Mouse (Mus musculus) forebrain, embryonic 13.5 days (tissue): ENCODE data around the gene Tmem235. TPM values are rescaled to one million over a fixed set of nuclear protein-coding genes. Genes with fewer than 3 reads are reported as not detected.
A peak's percentile ranks its signal among the peaks of the same experiment; 100 is the strongest.

Experiments used
- ATAC-seq: fragments of 200-750 bp; cut with Nextera tagmentation; 2 replicates; pipeline ENCODE4 v1.8.0; 2017
- H3K27ac ChIP-seq: fragments of 300-500 bp; sonication (generic); 2 replicates; pipeline ENCODE4 v1.5.1; 2015; ENCODE audit warnings: inconsistent platforms, mild to moderate bottlenecking, moderate library complexity
- H3K27me3 ChIP-seq: fragments of 300-500 bp; sonication (generic); 2 replicates; pipeline ENCODE4 v1.6.1; 2015; ENCODE audit warnings: mild to moderate bottlenecking, inconsistent platforms
- H3K36me3 ChIP-seq: fragments of 300-500 bp; sonication (generic); 2 replicates; pipeline ENCODE4 v1.6.1; 2015; ENCODE audit warnings: mild to moderate bottlenecking, inconsistent platforms; ENCODE audit not compliant: poor library complexity, severe bottlenecking
- H3K4me1 ChIP-seq: fragments of 300-500 bp; sonication (generic); 2 replicates; pipeline ENCODE4 v1.6.1; 2015; ENCODE audit warnings: inconsistent platforms
- H3K4me2 ChIP-seq: fragments of 300-500 bp; sonication (generic); 2 replicates; pipeline ENCODE4 v1.6.1; 2015; ENCODE audit warnings: inconsistent platforms, mild to moderate bottlenecking, moderate library complexity
- H3K4me3 ChIP-seq: fragments of 300-500 bp; sonication (generic); 2 replicates; pipeline ENCODE4 v1.5.1; 2015; ENCODE audit warnings: mild to moderate bottlenecking, inconsistent platforms
- H3K9ac ChIP-seq: fragments of 300-500 bp; sonication (generic); 2 replicates; pipeline ENCODE4 v1.6.1; 2015; ENCODE audit warnings: mild to moderate bottlenecking, inconsistent platforms
- H3K9me3 ChIP-seq: fragments of 300-500 bp; sonication (generic); replicated peaks from 2 replicates; pipeline ENCODE4 v1.6.1; 2016; ENCODE audit warnings: inconsistent platforms
- WGBS: fragments of 180-500 bp; shearing (Covaris S2); methylation state at CpG from one replicate; pipeline ENCODE4 v1.1.7; 2015; 5-methylcytosine and 5-hydroxymethylcytosine counted together
- polyA plus RNA-seq: library from polyadenylated mRNA; unstranded; fragments of >200 nt; fragmentation: Nextera tagmentation; extraction: Ambion mirVana; gene quantifications from 2 replicates; pipeline ENCODE4 v1.2.1, GENCODE M21; 2015

Tmem235 gene
- polyA plus RNA-seq, 1 experiment from 2014 or later = not detected

- peak within 1 kb of the TSS; percentile 98 for H3K4me2 ChIP-seq
- ATAC-seq = peak; percentile 72
- peak within 1 kb of the TSS; percentile 83 for H3K9ac ChIP-seq
- 1% methylated on average over 51 of the region's 51 CpGs for WGBS
- no peaks in the 10 kb centered on the region for H3K9me3 ChIP-seq
- no peaks in the 10 kb centered on the region for H3K36me3 ChIP-seq
- H3K4me3 ChIP-seq = peak within 1 kb of the TSS; percentile 80
- peaks cover 26% of the 10 kb centered on the region for H3K4me1 ChIP-seq
- H3K27ac ChIP-seq = no peak within 1 kb of the TSS
- H3K27me3 ChIP-seq = peaks cover 19% of the 10 kb centered on the region; the same call in 1 of the 2 replicates
These were observed 12.5 kb downstream of the Tmem235 start, which contains the start of gene Tha1 for GRCm38 (mm10) chr11:117872861-117873608. Gene Tha1, minus strand, starts transcription at chr11:117873481.

- H3K4me1 ChIP-seq = peaks cover 37% of the 10 kb centered on the region
- H3K27ac ChIP-seq = no peak overlapping the region
- no peak overlapping the region for H3K4me2 ChIP-seq
- 62% methylated on average over 4 of the region's 4 CpGs for WGBS
- H3K4me3 ChIP-seq = no peak overlapping the region
- no peak overlapping the region for H3K9ac ChIP-seq
- no peaks in the 10 kb centered on the region for H3K9me3 ChIP-seq
- H3K36me3 ChIP-seq = no peaks in the 10 kb centered on the region
- peaks cover 20% of the 10 kb centered on the region; the same call in 1 of the 2 replicates for H3K27me3 ChIP-seq
- ATAC-seq = no peak
These were observed 13.9 kb downstream of the Tmem235 start for GRCm38 (mm10) chr11:117874419-117874818.

- H3K4me3 ChIP-seq = no peak overlapping the region
- H3K27me3 ChIP-seq = peaks cover 25% of the 10 kb centered on the region
- no peak overlapping the region for H3K9ac ChIP-seq
- H3K36me3 ChIP-seq = no peaks in the 10 kb centered on the region
- ATAC-seq = no peak
- no peak overlapping the region for H3K27ac ChIP-seq
- H3K4me1 ChIP-seq = peaks cover 33% of the 10 kb centered on the region
- WGBS = 21% methylated on average over 6 of the region's 6 CpGs
- no peaks in the 10 kb centered on the region for H3K9me3 ChIP-seq
- H3K4me2 ChIP-seq = no peak overlapping the region
These were observed 15.1 kb downstream of the Tmem235 start for GRCm38 (mm10) chr11:117875681-117876080.

GRCm38 (mm10) chr11:117877917-117878745, 17.6 kb downstream of the Tmem235 start:
- Histone ChIP-seq H3K27me3 (peaks cover 27% of the 10 kb centered on the region), H3K4me1 (peaks cover 25% of the 10 kb centered on the region), H3K4me2 (peak overlapping the region; percentile 41), H3K9me3 (no peaks in the 10 kb centered on the region), H3K27ac (peak overlapping the region; percentile 57), H3K36me3 (no peaks in the 10 kb centered on the region), H3K4me3 (no peak overlapping the region), H3K9ac (peak overlapping the region; percentile 43)
- 31% methylated on average over 13 of the region's 13 CpGs for WGBS
- ATAC-seq = peak; percentile 82

GRCm38 (mm10) chr11:117878892-117879291, 18.3 kb downstream of the Tmem235 start:
- ATAC-seq = no peak
- Histone ChIP-seq H3K27me3 (peaks cover 34% of the 10 kb centered on the region), H3K9ac (peak overlapping the region; percentile 43), H3K9me3 (no peaks in the 10 kb centered on the region), H3K4me1 (peaks cover 25% of the 10 kb centered on the region), H3K27ac (peak overlapping the region; percentile 57), H3K36me3 (no peaks in the 10 kb centered on the region), H3K4me2 (peak overlapping the region; percentile 41), H3K4me3 (no peak overlapping the region)
- WGBS = 10% methylated on average over 8 of the region's 8 CpGs

- H3K9me3 ChIP-seq = no peaks in the 10 kb centered on the region
- no peak overlapping the region for H3K9ac ChIP-seq
- H3K27ac ChIP-seq = no peak overlapping the region
- peaks cover 41% of the 10 kb centered on the region for H3K27me3 ChIP-seq
- H3K36me3 ChIP-seq = no peaks in the 10 kb centered on the region
- ATAC-seq = no peak
- WGBS = 74% methylated on average over 6 of the region's 6 CpGs
- no peak overlapping the region for H3K4me3 ChIP-seq
- H3K4me2 ChIP-seq = no peak overlapping the region
- peaks cover 25% of the 10 kb centered on the region for H3K4me1 ChIP-seq
These were observed 19.1 kb downstream of the Tmem235 start for GRCm38 (mm10) chr11:117879676-117880075.

GRCm38 (mm10) chr11:117880336-117880976, 19.9 kb downstream of the Tmem235 start:
- 90% methylated on average over 9 of the region's 9 CpGs for WGBS

GRCm38 (mm10) chr11:117880977-117881358, 20.4 kb downstream of the Tmem235 start:
- H3K36me3 ChIP-seq = no peaks in the 10 kb centered on the region
- H3K9ac ChIP-seq = no peak overlapping the region
- no peak overlapping the region for H3K27ac ChIP-seq
- H3K9me3 ChIP-seq = no peaks in the 10 kb centered on the region
- peaks cover 51% of the 10 kb centered on the region for H3K27me3 ChIP-seq
- 86% methylated on average over 6 of the region's 6 CpGs for WGBS
- no peak overlapping the region for H3K4me2 ChIP-seq
- no peak overlapping the region for H3K4me3 ChIP-seq
- peaks cover 25% of the 10 kb centered on the region for H3K4me1 ChIP-seq
- no peak for ATAC-seq

More at GRCm38 (mm10) chr11:117880336-117880976, 19.9 kb downstream of the Tmem235 start:
- Histone ChIP-seq H3K27me3 (peaks cover 47% of the 10 kb centered on the region), H3K4me2 (no peak overlapping the region), H3K4me1 (peaks cover 25% of the 10 kb centered on the region), H3K36me3 (no peaks in the 10 kb centered on the region), H3K4me3 (no peak overlapping the region), H3K9me3 (no peaks in the 10 kb centered on the region), H3K9ac (no peak overlapping the region), H3K27ac (no peak overlapping the region)
- ATAC-seq = no peak

GRCm38 (mm10) chr11:117881787-117882186, 21.2 kb downstream of the Tmem235 start:
- Histone ChIP-seq H3K36me3 (no peaks in the 10 kb centered on the region), H3K4me3 (no peak overlapping the region), H3K27me3 (peaks cover 57% of the 10 kb centered on the region), H3K27ac (no peak overlapping the region), H3K4me2 (no peak overlapping the region), H3K9ac (no peak overlapping the region), H3K9me3 (no peaks in the 10 kb centered on the region), H3K4me1 (peaks cover 25% of the 10 kb centered on the region)
- no peak for ATAC-seq
- WGBS = 21% methylated on average over 8 of the region's 8 CpGs

GRCm38 (mm10) chr11:117882208-117882607, 21.7 kb downstream of the Tmem235 start:
- Histone ChIP-seq H3K27ac (no peak overlapping the region), H3K9ac (no peak overlapping the region), H3K4me2 (no peak overlapping the region), H3K4me3 (no peak overlapping the region), H3K36me3 (no peaks in the 10 kb centered on the region), H3K9me3 (no peaks in the 10 kb centered on the region), H3K27me3 (peaks cover 59% of the 10 kb centered on the region), H3K4me1 (peaks cover 25% of the 10 kb centered on the region)
- 57% methylated on average over 1 of the region's 1 CpGs for WGBS
- ATAC-seq = no peak

- no peaks in the 10 kb centered on the region for H3K36me3 ChIP-seq
- H3K9ac ChIP-seq = no peak overlapping the region
- H3K27ac ChIP-seq = no peak overlapping the region
- no peak overlapping the region for H3K4me2 ChIP-seq
- peaks cover 39% of the 10 kb centered on the region for H3K4me1 ChIP-seq
- WGBS = 71% methylated on average over 5 of the region's 5 CpGs
- H3K27me3 ChIP-seq = peaks cover 83% of the 10 kb centered on the region
- H3K4me3 ChIP-seq = no peak overlapping the region
- ATAC-seq = no peak
- no peaks in the 10 kb centered on the region for H3K9me3 ChIP-seq
These were observed 25.4 kb downstream of the Tmem235 start for GRCm38 (mm10) chr11:117886000-117886399.
